In genomic region chr6:134863146-134863545, GRCm38 (mm10) we compare ENCODE assay signal across 8 mouse cellular contexts. TPM values are rescaled to one million over a fixed set of nuclear protein-coding genes. Genes with fewer than 3 reads are reported as not detected.
DNase-seq lines count a peak whose midpoint lies in the region; ATAC-seq and TF ChIP-seq lines count a peak whose summit lies in the region.

No protein-coding gene starts in this region.

- ATAC-seq in forebrain, embryonic 16.5 days: peak; percentile 96
- ATAC-seq in liver, postnatal 0 days: peak; percentile 65
- peak; percentile 93 for ATAC-seq in neural tube, embryonic 14.5 days (ENCODE audit: low read depth)

- DNase-seq in ES-E14 (ENCODE audit: low read depth, low spot score): peak; percentile 90
- peak; percentile 87 for DNase-seq in cerebellum, adult 11-12 months
- DNase-seq in heart, postnatal 25 days (ENCODE audit: low spot score): peak; percentile 67
- peak; percentile 98 for DNase-seq in layer of hippocampus, adult 11-12 months (ENCODE audit: low spot score)
- DNase-seq in liver, postnatal 0 days: peak; percentile 92

- TF ChIP-seq EP300 in liver, postnatal 0 days (IDR thresholded peaks at IDR 0.05; ENCODE audit: low read depth): no peak

- no peak overlapping the region; a peak in 1 of 4 replicates for H3K4me3 ChIP-seq in ES-E14 (ENCODE audit: insufficient read depth in 1 of 2, low read depth in 1 of 2, low read length in 2 of 2, poor library complexity in 1 of 2, severe bottlenecking in 1 of 2)
- H3K4me3 ChIP-seq in forebrain, embryonic 16.5 days (replicated peaks; ENCODE audit: low read length): peak overlapping the region; percentile 25
- no peak overlapping the region for H3K4me3 ChIP-seq in liver, postnatal 0 days (ENCODE audit: low read depth, low read length)
- H3K4me3 ChIP-seq in neural tube, embryonic 14.5 days (ENCODE audit: low read depth, low read length): peak overlapping the region; percentile 18
- H3K4me3 ChIP-seq in testis, adult 2 months (ENCODE audit: control insufficient read depth, low read depth, low read length): peak overlapping the region; percentile 23; the same call in 1 of the 2 replicates

- no peak overlapping the region for H3K9ac ChIP-seq in ES-E14 (ENCODE audit: insufficient read depth, low read depth, low read length, poor library complexity, severe bottlenecking)
- H3K9ac ChIP-seq in forebrain, embryonic 16.5 days (replicated peaks; ENCODE audit: low read depth, low read length): peak overlapping the region; percentile 47
- no peak overlapping the region for H3K9ac ChIP-seq in liver, postnatal 0 days (replicated peaks)
- H3K9ac ChIP-seq in neural tube, embryonic 14.5 days (replicated peaks; ENCODE audit: low read depth, low read length): no peak overlapping the region; the same call in 1 of the 2 replicates

- no peaks in the 10 kb centered on the region for H3K27me3 ChIP-seq in forebrain, embryonic 16.5 days (replicated peaks; ENCODE audit: control insufficient read depth, insufficient read depth, low read length)
- H3K27me3 ChIP-seq in liver, postnatal 0 days (ENCODE audit: insufficient read depth, low read length): no peaks in the 10 kb centered on the region
- no peaks in the 10 kb centered on the region for H3K27me3 ChIP-seq in neural tube, embryonic 14.5 days (ENCODE audit: control insufficient read depth, insufficient read depth, low read length)
- H3K27me3 ChIP-seq in testis, adult 2 months (ENCODE audit: control insufficient read depth, insufficient read depth, low read length): no peaks in the 10 kb centered on the region

- WGBS in forebrain, embryonic 16.5 days: 1% methylated on average over 19 of the region's 19 CpGs
- WGBS in liver, postnatal 0 days (ENCODE audit: insufficient replicate concordance): 4% methylated on average over 19 of the region's 19 CpGs
- WGBS in neural tube, embryonic 14.5 days: under 1% methylated on average over 19 of the region's 19 CpGs

- peaks cover 0 to 16% of the 10 kb centered on the region in 2 experiments; a peak in 2 of 4 replicates for H3K4me1 ChIP-seq in ES-E14 (ENCODE audit: control insufficient read depth in 2 of 2, insufficient read depth in 2 of 2, low read length in 2 of 2, poor library complexity in 1 of 2)
- H3K4me1 ChIP-seq in forebrain, embryonic 16.5 days (replicated peaks; ENCODE audit: control insufficient read depth, insufficient read depth, low read length): peaks cover 12% of the 10 kb centered on the region
- peaks cover 3% of the 10 kb centered on the region; the same call in 1 of the 2 replicates for H3K4me1 ChIP-seq in liver, postnatal 0 days (ENCODE audit: insufficient read depth)
- H3K4me1 ChIP-seq in neural tube, embryonic 14.5 days (ENCODE audit: control insufficient read depth, insufficient read depth, low read length): peaks cover 8% of the 10 kb centered on the region; the same call in 1 of the 2 replicates
- peaks cover 8% of the 10 kb centered on the region for H3K4me1 ChIP-seq in testis, adult 2 months (ENCODE audit: control insufficient read depth, insufficient read depth, low read length)

- peak; percentile 95 for TF ChIP-seq CTCF in liver, postnatal 0 days (IDR thresholded peaks at IDR 0.05; ENCODE audit: low read depth)
- TF ChIP-seq CTCF in testis, adult 2 months (IDR thresholded peaks at IDR 0.05; ENCODE audit: control insufficient read depth, insufficient read depth, insufficient replicate concordance, low read depth, low read length): peak; percentile 98

- H3K27ac ChIP-seq in ES-E14 (ENCODE audit: insufficient read depth, low read depth, low read length, poor library complexity, severe bottlenecking): no peak overlapping the region
- H3K27ac ChIP-seq in forebrain, embryonic 16.5 days (ENCODE audit: low read length): peak overlapping the region; percentile 39
- H3K27ac ChIP-seq in liver, postnatal 0 days (ENCODE audit: low read depth): no peak overlapping the region
- peak overlapping the region; percentile 66; the same call in 1 of the 2 replicates for H3K27ac ChIP-seq in neural tube, embryonic 14.5 days (ENCODE audit: low read depth, low read length)
- no peak overlapping the region for H3K27ac ChIP-seq in testis, adult 2 months (ENCODE audit: control insufficient read depth, insufficient read depth, low read depth, low read length)

- peak overlapping the region; percentile 64 for H3K4me2 ChIP-seq in forebrain, embryonic 16.5 days (ENCODE audit: low read length)
- H3K4me2 ChIP-seq in liver, postnatal 0 days (ENCODE audit: low read depth, low read length): peak overlapping the region; percentile 48
- peak overlapping the region; percentile 46 for H3K4me2 ChIP-seq in neural tube, embryonic 14.5 days (ENCODE audit: low read depth, low read length)

- H3K36me3 ChIP-seq in ES-E14 (ENCODE audit: control insufficient read depth, insufficient read depth, low read length, poor library complexity, severe bottlenecking): no peaks in the 10 kb centered on the region; the same call in 1 of the 2 replicates
- peaks cover 5% of the 10 kb centered on the region; the same call in 1 of the 2 replicates for H3K36me3 ChIP-seq in forebrain, embryonic 16.5 days (ENCODE audit: control insufficient read depth, insufficient read depth)
- H3K36me3 ChIP-seq in liver, postnatal 0 days (replicated peaks; ENCODE audit: insufficient read depth, low read length): peaks cover 8% of the 10 kb centered on the region
- peaks cover 9% of the 10 kb centered on the region; the same call in 1 of the 2 replicates for H3K36me3 ChIP-seq in neural tube, embryonic 14.5 days (ENCODE audit: control insufficient read depth, insufficient read depth, low read length)
- H3K36me3 ChIP-seq in testis, adult 2 months (ENCODE audit: control insufficient read depth, insufficient read depth, low read length): no peaks in the 10 kb centered on the region

- in situ Hi-C loops in ES-E14 (cut with MboI; ENCODE audit: low sequenced_read_pairs in 2 of 2, unreplicated experiment in 2 of 2): no loop called here

- no peak for TF ChIP-seq POLR2A in testis, adult 2 months (IDR thresholded peaks at IDR 0.05; ENCODE audit: control insufficient read depth, low read depth, low read length)

- no peaks in the 10 kb centered on the region for H3K9me3 ChIP-seq in ES-E14 (ENCODE audit: control insufficient read depth, insufficient read depth, low read depth, low read length)
- no peaks in the 10 kb centered on the region for H3K9me3 ChIP-seq in forebrain, embryonic 16.5 days (ENCODE audit: control insufficient read depth, low read length)
- H3K9me3 ChIP-seq in liver, postnatal 0 days (ENCODE audit: low read length): no peaks in the 10 kb centered on the region
- no peaks in the 10 kb centered on the region for H3K9me3 ChIP-seq in neural tube, embryonic 14.5 days (ENCODE audit: control insufficient read depth, low read length)

- intact Hi-C loops in heart, postnatal 25 days (cut with DNase I): loop anchor here (1.0 kb wide), 1 partner anchor 204 kb away; no protein-coding TSS in a partner anchor

TF ChIP-seq in ES-E14, 5 proteins besides CTCF, POLR2A, EP300 and RAD21:
- TF ChIP-seq ZC3H11A (IDR thresholded peaks at IDR 0.05; ENCODE audit: borderline replicate concordance, low read depth, low read length) (peak; percentile 69; the same call in 1 of the 2 replicates), CHD2 (IDR thresholded peaks at IDR 0.05; ENCODE audit: low read depth, low read length) (no peak), ZNF384 (IDR thresholded peaks at IDR 0.05; ENCODE audit: low read depth, low read length) (peak; percentile 63), HCFC1 (IDR thresholded peaks at IDR 0.05; ENCODE audit: borderline replicate concordance, insufficient read depth, low read length) (0 out of 2 replicates have a peak, but pooled peaks have one; percentile 39), MAFK (IDR thresholded peaks at IDR 0.05; ENCODE audit: insufficient read depth, low read depth, low read length) (no peak)

RNA-seq across cellular contexts. Expression of gene Crebl2, which starts 33.2 kb away (rescaled TPM):
- 4.3 TPM in 2 replicates for total RNA-seq in ES-E14 (2012; rRNA removed)
- 3.8 and 4.3 TPM in 2 replicates for polyA plus RNA-seq in forebrain, embryonic 16.5 days (2015; fragmentation: Nextera tagmentation; extraction: Ambion mirVana)
- total RNA-seq in heart, postnatal 25 days (2021): 10 to 100 TPM; 11.5 to 12.1 TPM
- 6.3 and 6.6 TPM in 2 replicates for polyA plus RNA-seq in liver, postnatal 0 days (2015; fragmentation: Nextera tagmentation; extraction: Ambion mirVana)
- 4.3 and 4.8 TPM in 2 replicates for polyA plus RNA-seq in neural tube, embryonic 14.5 days (2014; fragmentation: Nextera tagmentation; extraction: Ambion mirVana)
- polyA plus RNA-seq in testis, adult 2 months (2012; rRNA removed): 7.7 and 11.2 TPM in 2 replicates

RNA-seq across cellular contexts. Expression of gene Gpr19, which starts 35.2 kb away (rescaled TPM):
- 34.7 and 36.3 TPM in 2 replicates for total RNA-seq in ES-E14 (2012; rRNA removed)
- polyA plus RNA-seq in forebrain, embryonic 16.5 days (2015; fragmentation: Nextera tagmentation; extraction: Ambion mirVana): 44.4 and 48.9 TPM in 2 replicates
- 1 to 10 TPM; 3.3 to 5.1 TPM for total RNA-seq in heart, postnatal 25 days (2021)
- 4.6 and 4.8 TPM in 2 replicates for polyA plus RNA-seq in liver, postnatal 0 days (2015; fragmentation: Nextera tagmentation; extraction: Ambion mirVana)
- polyA plus RNA-seq in neural tube, embryonic 14.5 days (2014; fragmentation: Nextera tagmentation; extraction: Ambion mirVana): 35.9 and 37.3 TPM in 2 replicates
- 46.0 and 51.8 TPM in 2 replicates for polyA plus RNA-seq in testis, adult 2 months (2012; rRNA removed)

RNA-seq across cellular contexts. Expression of gene Cdkn1b, which starts 57.1 kb away (rescaled TPM):
- total RNA-seq in ES-E14 (2012; rRNA removed): 10.7 and 15.4 TPM in 2 replicates
- 39.4 and 50.8 TPM in 2 replicates for polyA plus RNA-seq in forebrain, embryonic 16.5 days (2015; fragmentation: Nextera tagmentation; extraction: Ambion mirVana)
- 10 to 100 TPM; 40.3 to 49.5 TPM for total RNA-seq in heart, postnatal 25 days (2021)
- polyA plus RNA-seq in liver, postnatal 0 days (2015; fragmentation: Nextera tagmentation; extraction: Ambion mirVana): 10.9 and 14.1 TPM in 2 replicates
- polyA plus RNA-seq in neural tube, embryonic 14.5 days (2014; fragmentation: Nextera tagmentation; extraction: Ambion mirVana): 16.7 and 17.5 TPM in 2 replicates
- polyA plus RNA-seq in testis, adult 2 months (2012; rRNA removed): 3.0 and 3.6 TPM in 2 replicates

Comparison
In these comparisons a context has a peak if more than half of its experiments do, and no peak if none do; other contexts are left out.
1. H3K27ac ChIP-seq: peak in forebrain, embryonic 16.5 days (single experiment) and neural tube, embryonic 14.5 days (single experiment); none in ES-E14 (single experiment), liver, postnatal 0 days (single experiment) and testis, adult 2 months (single experiment).
2. H3K4me3 ChIP-seq: peak in forebrain, embryonic 16.5 days (single experiment), neural tube, embryonic 14.5 days (single experiment) and testis, adult 2 months (single experiment); none in ES-E14 (0 of 2) and liver, postnatal 0 days (single experiment).
3. Peak in every context shown above with its lines, with median percentiles within 50 percentile points of each other: DNase-seq, ATAC-seq and H3K4me2 ChIP-seq.